Mouse (Mus musculus) heart, embryonic 10.5 days (tissue): ENCODE measurements around the gene Retreg1. TPM values are rescaled to one million over a fixed set of nuclear protein-coding genes. Genes with fewer than 3 reads are reported as not detected.

Source experiments
- DNase-seq: peaks from one replicate; pipeline ENCODE4 v3.0.0-alpha.2; 2017; ENCODE audit warnings: low spot score
- H3K27ac ChIP-seq: fragments of 300-500 bp; sonication (generic); 2 replicates; pipeline ENCODE4 v1.5.1; 2016; ENCODE audit warnings: mild to moderate bottlenecking
- H3K27me3 ChIP-seq: fragments of 300-500 bp; sonication (generic); 2 replicates; pipeline ENCODE4 v1.6.1; 2016; ENCODE audit warnings: mild to moderate bottlenecking; ENCODE audit not compliant: poor library complexity, insufficient read depth, severe bottlenecking
- H3K36me3 ChIP-seq: fragments of 300-500 bp; sonication (generic); 2 replicates; pipeline ENCODE4 v1.6.1; 2016; ENCODE audit warnings: mild to moderate bottlenecking, moderate library complexity
- H3K4me1 ChIP-seq: fragments of 300-500 bp; sonication (generic); 2 replicates; pipeline ENCODE4 v1.6.1; 2016; ENCODE audit warnings: mild to moderate bottlenecking
- H3K4me3 ChIP-seq: fragments of 300-500 bp; sonication (generic); 2 replicates; pipeline ENCODE4 v1.5.1; 2016; ENCODE audit warnings: mild to moderate bottlenecking, moderate library complexity
- H3K9me3 ChIP-seq: fragments of 300-500 bp; sonication (generic); 2 replicates; pipeline ENCODE4 v1.6.1; 2016; ENCODE audit warnings: mild to moderate bottlenecking, moderate library complexity
- WGBS: fragments of 180-500 bp; shearing (Covaris S2); methylation state at CpG from one replicate; pipeline ENCODE4 v1.1.7; 2016; 5-methylcytosine and 5-hydroxymethylcytosine counted together
- polyA plus RNA-seq: library from polyadenylated mRNA; unstranded; fragments of >200 nt; fragmentation: Nextera tagmentation; extraction: Ambion mirVana; gene quantifications from 2 replicates; pipeline ENCODE4 v1.2.1, GENCODE M21; 2016

The Retreg1 gene
- polyA plus RNA-seq, 1 experiment from 2014 or later, result 20.2 TPM

- H3K4me1 ChIP-seq, result peaks cover 36% of the 10 kb centered on the region
- H3K27me3 ChIP-seq, result no peaks in the 10 kb centered on the region
- H3K4me3 ChIP-seq, result no peak overlapping the region
- H3K27ac ChIP-seq, result 0 out of 2 replicates have a peak overlapping the region, but pooled peaks have one; percentile 33
- H3K36me3 ChIP-seq, result peaks cover 5% of the 10 kb centered on the region; the same call in 1 of the 2 replicates
- no peaks in the 10 kb centered on the region for H3K9me3 ChIP-seq
- DNase-seq, result no peak
- 76% methylated on average over 26 of the region's 26 CpGs for WGBS
These were observed 105.6 kb downstream of the Retreg1 start for GRCm38 (mm10) chr15:25948257-25949223.

GRCm38 (mm10) chr15:25949696-25950095, 106.7 kb downstream of the Retreg1 start:
- DNase-seq, result no peak
- H3K27ac ChIP-seq, result no peak overlapping the region
- no peaks in the 10 kb centered on the region for H3K27me3 ChIP-seq
- WGBS, result 86% methylated on average over 9 of the region's 9 CpGs
- H3K36me3 ChIP-seq, result peaks cover 5% of the 10 kb centered on the region; the same call in 1 of the 2 replicates
- no peaks in the 10 kb centered on the region for H3K9me3 ChIP-seq
- peaks cover 31% of the 10 kb centered on the region for H3K4me1 ChIP-seq
- no peak overlapping the region for H3K4me3 ChIP-seq

DNA sequence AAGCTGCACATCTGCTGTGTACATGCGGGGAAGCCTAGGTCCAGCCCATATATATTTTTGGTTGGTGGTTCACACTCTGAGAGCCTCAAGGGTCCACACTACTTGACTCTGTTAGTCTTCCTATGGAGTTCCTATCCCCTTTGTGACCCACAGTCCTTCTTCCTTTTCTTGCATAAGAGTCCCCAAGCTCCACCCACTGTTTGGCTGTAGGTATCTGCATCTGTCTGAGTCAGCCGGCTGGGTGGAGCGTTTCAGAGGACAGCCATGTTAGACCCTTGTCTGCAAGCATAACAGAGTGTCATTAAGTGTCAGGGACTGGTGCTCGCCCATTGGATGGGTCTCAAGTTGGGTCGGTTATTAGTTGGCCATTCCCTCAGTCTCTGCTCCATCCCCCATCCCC, 107.6 kb downstream of the Retreg1 start:
- peaks cover 23% of the 10 kb centered on the region for H3K4me1 ChIP-seq
- no peak for DNase-seq
- H3K36me3 ChIP-seq, result peaks cover 5% of the 10 kb centered on the region; the same call in 1 of the 2 replicates
- H3K9me3 ChIP-seq, result no peaks in the 10 kb centered on the region
- WGBS, result 72% methylated on average over 5 of the region's 5 CpGs
- H3K27ac ChIP-seq, result no peak overlapping the region
- no peaks in the 10 kb centered on the region for H3K27me3 ChIP-seq
- no peak overlapping the region for H3K4me3 ChIP-seq

- H3K4me3 ChIP-seq, result no peak overlapping the region
- H3K36me3 ChIP-seq, result peaks cover 5% of the 10 kb centered on the region; the same call in 1 of the 2 replicates
- peaks cover 25% of the 10 kb centered on the region for H3K4me1 ChIP-seq
- WGBS, result 58% methylated on average over 4 of the region's 4 CpGs
- DNase-seq, result no peak
- H3K9me3 ChIP-seq, result no peaks in the 10 kb centered on the region
- no peaks in the 10 kb centered on the region for H3K27me3 ChIP-seq
- no peak overlapping the region for H3K27ac ChIP-seq
These were observed 108.1 kb downstream of the Retreg1 start for GRCm38 (mm10) chr15:25951037-25951436.

- Histone ChIP-seq H3K36me3 (no peaks in the 10 kb centered on the region), H3K27me3 (no peaks in the 10 kb centered on the region), H3K4me1 (peaks cover 9% of the 10 kb centered on the region; the same call in 1 of the 2 replicates), H3K9me3 (no peaks in the 10 kb centered on the region), H3K27ac (no peak overlapping the region), H3K4me3 (no peak overlapping the region)
- no peak for DNase-seq
- WGBS, result 54% methylated on average over 5 of the region's 5 CpGs
These were observed 113.0 kb downstream of the Retreg1 start for GRCm38 (mm10) chr15:25956001-25956400.

DNA sequence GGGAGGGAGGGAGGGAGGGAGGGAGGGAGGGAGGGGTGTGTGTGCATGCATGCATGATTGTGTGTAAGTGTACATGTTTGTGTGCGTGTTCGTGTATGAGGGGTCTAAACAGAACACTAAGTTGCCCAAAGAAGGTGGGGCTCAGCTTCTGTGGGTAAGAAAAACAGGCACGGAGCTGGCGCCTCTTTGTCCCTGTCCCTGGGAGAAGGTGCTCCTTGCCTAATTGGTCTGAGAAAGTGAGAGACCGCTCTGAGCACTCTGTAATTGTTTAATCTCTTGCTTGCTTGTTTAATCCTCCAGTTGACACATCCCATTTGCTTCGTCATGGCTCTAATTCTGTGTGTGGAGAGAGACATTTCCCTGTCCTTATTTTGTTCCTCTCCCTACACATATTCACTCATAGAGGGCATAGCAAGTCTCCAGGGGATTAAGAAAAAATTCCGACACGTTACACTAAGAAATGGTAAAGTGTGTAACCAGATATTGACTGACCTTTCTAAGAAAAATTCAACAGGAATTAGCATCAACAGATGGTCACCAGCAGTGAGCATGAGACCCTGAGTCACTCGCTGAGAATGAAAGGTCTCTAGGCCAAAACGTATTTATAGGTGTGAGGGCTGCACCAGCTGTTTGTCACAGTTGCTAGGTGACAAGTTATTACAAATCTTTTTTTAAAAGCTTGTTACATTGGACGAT, 113.6 kb downstream of the Retreg1 start:
- Histone ChIP-seq H3K4me3 (no peak overlapping the region), H3K27ac (no peak overlapping the region), H3K36me3 (no peaks in the 10 kb centered on the region), H3K4me1 (peaks cover 8% of the 10 kb centered on the region; the same call in 1 of the 2 replicates), H3K9me3 (no peaks in the 10 kb centered on the region), H3K27me3 (no peaks in the 10 kb centered on the region)
- no peak for DNase-seq
- 50% methylated on average over 11 of the region's 11 CpGs for WGBS

DNA sequence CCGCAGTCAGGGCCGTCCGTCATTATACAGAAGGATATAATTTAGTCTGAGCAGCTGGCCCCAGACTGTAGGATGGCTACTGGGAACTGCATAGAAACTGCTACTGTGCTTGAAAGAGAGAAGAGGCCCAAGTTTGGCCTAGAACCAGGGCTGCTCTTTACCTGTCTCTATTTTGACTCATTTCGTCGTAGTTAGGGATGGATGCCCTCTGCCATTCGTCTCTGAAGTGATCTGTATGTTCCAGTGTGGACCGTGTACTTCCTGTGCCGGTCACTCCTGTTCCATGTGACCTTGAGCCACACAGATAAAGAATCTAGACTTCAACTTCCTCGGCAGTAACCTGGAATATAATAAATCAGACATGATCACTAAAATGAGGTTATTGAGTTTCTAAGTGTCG, 114.7 kb downstream of the Retreg1 start:
- no peaks in the 10 kb centered on the region for H3K27me3 ChIP-seq
- DNase-seq, result no peak
- 78% methylated on average over 10 of the region's 10 CpGs for WGBS
- peaks cover 8% of the 10 kb centered on the region; the same call in 1 of the 2 replicates for H3K4me1 ChIP-seq
- H3K4me3 ChIP-seq, result no peak overlapping the region
- no peaks in the 10 kb centered on the region for H3K9me3 ChIP-seq
- H3K27ac ChIP-seq, result peak overlapping the region; percentile 47
- no peaks in the 10 kb centered on the region for H3K36me3 ChIP-seq

GRCm38 (mm10) chr15:25959375-25959774, 116.4 kb downstream of the Retreg1 start:
- no peak for DNase-seq
- H3K27ac ChIP-seq, result no peak overlapping the region

GRCm38 (mm10) chr15:25960231-25960630, 117.3 kb downstream of the Retreg1 start:
- H3K4me1 ChIP-seq, result peaks cover 8% of the 10 kb centered on the region; the same call in 1 of the 2 replicates
- no peaks in the 10 kb centered on the region for H3K27me3 ChIP-seq
- H3K36me3 ChIP-seq, result no peaks in the 10 kb centered on the region
- DNase-seq, result no peak
- 71% methylated on average over 5 of the region's 5 CpGs for WGBS
- no peaks in the 10 kb centered on the region for H3K9me3 ChIP-seq
- no peak overlapping the region for H3K27ac ChIP-seq
- no peak overlapping the region for H3K4me3 ChIP-seq

More at GRCm38 (mm10) chr15:25959375-25959774, 116.4 kb downstream of the Retreg1 start:
- peaks cover 8% of the 10 kb centered on the region; the same call in 1 of the 2 replicates for H3K4me1 ChIP-seq
- H3K9me3 ChIP-seq, result no peaks in the 10 kb centered on the region
- H3K4me3 ChIP-seq, result no peak overlapping the region
- H3K36me3 ChIP-seq, result no peaks in the 10 kb centered on the region
- no peaks in the 10 kb centered on the region for H3K27me3 ChIP-seq
- 33% methylated on average over 5 of the region's 5 CpGs for WGBS

GRCm38 (mm10) chr15:25966220-25966774, 123.3 kb downstream of the Retreg1 start:
- 56% methylated on average over 6 of the region's 6 CpGs for WGBS
- Histone ChIP-seq H3K4me3 (no peak overlapping the region), H3K27ac (no peak overlapping the region), H3K36me3 (peaks cover 5% of the 10 kb centered on the region; the same call in 1 of the 2 replicates), H3K4me1 (no peaks in the 10 kb centered on the region; the same call in 1 of the 2 replicates), H3K27me3 (no peaks in the 10 kb centered on the region), H3K9me3 (no peaks in the 10 kb centered on the region)
- no peak for DNase-seq

DNA sequence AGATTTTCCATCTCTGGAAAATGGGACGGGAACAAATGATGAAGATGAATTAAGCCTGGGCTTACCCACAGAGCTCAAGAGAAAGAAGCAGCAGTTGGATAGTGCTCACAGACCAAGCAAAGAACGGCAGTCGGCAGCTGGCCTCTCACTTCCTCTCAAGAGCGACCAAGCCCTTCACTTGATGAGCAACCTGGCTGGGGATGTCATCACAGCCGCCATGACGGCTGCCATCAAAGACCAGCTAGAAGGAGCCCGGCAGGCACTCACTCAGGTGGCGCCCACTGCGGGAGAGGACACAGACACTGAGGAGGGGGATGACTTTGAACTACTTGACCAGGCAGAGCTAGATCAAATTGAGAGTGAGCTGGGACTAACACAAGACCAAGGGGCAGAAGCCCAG, 128.6 kb downstream of the Retreg1 start:
- peaks cover 11% of the 10 kb centered on the region for H3K36me3 ChIP-seq
- no peak for DNase-seq
- H3K4me3 ChIP-seq, result no peak overlapping the region
- H3K27me3 ChIP-seq, result 0 out of 2 replicates have a peak, but pooled peaks cover 3% of the 10 kb centered on the region
- no peaks in the 10 kb centered on the region for H3K9me3 ChIP-seq
- H3K27ac ChIP-seq, result no peak overlapping the region
- peaks cover 3% of the 10 kb centered on the region; the same call in 1 of the 2 replicates for H3K4me1 ChIP-seq
- 79% methylated on average over 9 of the region's 9 CpGs for WGBS

- H3K27ac ChIP-seq, result no peak overlapping the region
- no peaks in the 10 kb centered on the region for H3K9me3 ChIP-seq
- 87% methylated on average over 5 of the region's 5 CpGs for WGBS
- H3K27me3 ChIP-seq, result 0 out of 2 replicates have a peak, but pooled peaks cover 3% of the 10 kb centered on the region
- peaks cover 3% of the 10 kb centered on the region; the same call in 1 of the 2 replicates for H3K4me1 ChIP-seq
- no peak for DNase-seq
- peaks cover 11% of the 10 kb centered on the region for H3K36me3 ChIP-seq
- no peak overlapping the region for H3K4me3 ChIP-seq
These were observed 129.8 kb downstream of the Retreg1 start for GRCm38 (mm10) chr15:25972758-25973157.
